Mouse (Mus musculus): Measurements from ENCODE around the gene C1ql2.

DNA sequence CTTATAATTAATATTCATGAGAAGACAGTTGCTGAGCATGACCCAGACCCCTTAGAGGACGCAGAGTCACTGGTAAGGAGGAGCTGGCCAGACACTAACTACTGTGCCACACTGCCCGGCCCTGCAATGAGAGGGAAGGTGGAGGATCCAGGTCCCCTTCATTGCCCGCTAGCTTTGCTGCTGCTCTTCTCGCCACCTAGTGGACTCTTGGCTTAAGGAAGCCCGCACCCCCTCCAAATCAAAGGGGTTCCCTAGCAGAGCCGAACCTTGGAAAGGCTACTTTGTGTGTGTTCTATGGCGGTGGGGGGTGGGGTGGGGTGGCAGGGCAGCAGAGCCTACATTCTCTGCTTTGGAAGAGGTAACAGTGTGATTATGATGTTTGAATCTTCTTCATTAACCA is 2.4 kb upstream of the C1ql2 start:
- no peak for TF ChIP-seq GATA1 (IDR thresholded peaks at IDR 0.05; ENCODE audit: borderline replicate concordance, low read length)
- TF ChIP-seq FLI1 (IDR thresholded peaks at IDR 0.05; ENCODE audit: low read length): no peak

All from megakaryocyte, embryonic 14.5 days (primary cell).